Mouse (Mus musculus) ES-Bruce4 (cell line): ENCODE measurements around the gene Rpl21.

Source experiments
- CTCF ChIP-seq: IDR thresholded peaks from one replicate; pipeline ENCODE4 v1.8.1; 2011; ENCODE audit warnings: low read depth, low read length
- EP300 ChIP-seq: IDR thresholded peaks from 2 replicates; pipeline ENCODE4 v1.6.1; 2011; ENCODE audit warnings: low read depth, low read length; ENCODE audit not compliant: insufficient read depth
- POLR2A ChIP-seq: IDR thresholded peaks from one replicate; pipeline ENCODE4 v1.8.1; 2011; ENCODE audit warnings: low read length; ENCODE audit not compliant: insufficient read depth

- TF ChIP-seq CTCF, result no peak
- no peak for TF ChIP-seq POLR2A
- TF ChIP-seq EP300, result no peak
Measured at GRCm38 (mm10) chr5:146818906-146819623, 13.6 kb upstream of the Rpl21 start.
